Mouse (Mus musculus) erythroblast, embryonic 14.5 days (primary cell): ENCODE results near the gene Lpar5. TPM values are rescaled to one million over a fixed set of nuclear protein-coding genes. Genes with fewer than 3 reads are reported as not detected.

Experiments used
- H3K27me3 ChIP-seq: 2 replicates; pipeline ENCODE4 v1.6.1; 2012; ENCODE audit warnings: inconsistent platforms; ENCODE audit not compliant: control insufficient read depth
- H3K36me3 ChIP-seq: 2 replicates; pipeline ENCODE4 v1.6.1; 2012; ENCODE audit warnings: mild to moderate bottlenecking, inconsistent platforms; ENCODE audit not compliant: control insufficient read depth
- H3K4me1 ChIP-seq: 2 replicates; pipeline ENCODE4 v1.6.1; 2012; ENCODE audit warnings: inconsistent platforms; ENCODE audit not compliant: control insufficient read depth
- H3K4me3 ChIP-seq: replicated peaks from 2 replicates; pipeline ENCODE3; 2012; ENCODE audit warnings: moderate library complexity, mild to moderate bottlenecking, inconsistent platforms
- H3K9me3 ChIP-seq: 2 replicates; pipeline ENCODE4 v1.6.1; 2012; ENCODE audit warnings: low read length, inconsistent platforms, mixed read lengths; ENCODE audit not compliant: control insufficient read depth
- GATA1 ChIP-seq: IDR thresholded peaks from 2 replicates; pipeline ENCODE4 v1.6.1; 2012; ENCODE audit warnings: low read length, inconsistent platforms, mixed read lengths
- TAL1 ChIP-seq: IDR thresholded peaks from 3 replicates; pipeline ENCODE4 v1.6.1; 2012; ENCODE audit warnings: low read length, inconsistent platforms, mixed read lengths
- polyA plus RNA-seq: library from polyadenylated mRNA; stranded (reverse); fragments of >175 nt; gene quantifications from 2 replicates; pipeline ENCODE4 v1.2.3, GENCODE M21; 2012

Gene Lpar5
- polyA plus RNA-seq, 1 experiment, result 0.06 TPM

- peaks cover 82% of the 10 kb centered on the region for H3K4me1 ChIP-seq
- H3K9me3 ChIP-seq, result no peaks in the 10 kb centered on the region
- no peak overlapping the region for H3K4me3 ChIP-seq
- TF ChIP-seq GATA1 (no peak), TAL1 (no peak)
- no peaks in the 10 kb centered on the region for H3K27me3 ChIP-seq
- H3K36me3 ChIP-seq, result peaks cover 82% of the 10 kb centered on the region
Measured at GRCm38 (mm10) chr6:125101444-125101843, 33.7 kb downstream of the Lpar5 start.

GRCm38 (mm10) chr6:125104223-125104622 is 36.5 kb downstream of the Lpar5 start:
- Histone ChIP-seq H3K4me3 (peak overlapping the region; percentile 27), H3K4me1 (peaks cover 54% of the 10 kb centered on the region), H3K36me3 (peaks cover 94% of the 10 kb centered on the region), H3K9me3 (peaks cover 7% of the 10 kb centered on the region), H3K27me3 (no peaks in the 10 kb centered on the region)
- TF ChIP-seq TAL1 (peak; percentile 91), GATA1 (peak; percentile 81)

GRCm38 (mm10) chr6:125107705-125108104 is 40.0 kb downstream of the Lpar5 start:
- H3K27me3 ChIP-seq, result no peaks in the 10 kb centered on the region
- peaks cover 12% of the 10 kb centered on the region for H3K9me3 ChIP-seq
- H3K4me3 ChIP-seq, result no peak overlapping the region
- H3K4me1 ChIP-seq, result peaks cover 26% of the 10 kb centered on the region
- TF ChIP-seq GATA1 (no peak), TAL1 (no peak)
- H3K36me3 ChIP-seq, result peaks cover 93% of the 10 kb centered on the region

- no peak overlapping the region for H3K4me3 ChIP-seq
- H3K9me3 ChIP-seq, result peaks cover 12% of the 10 kb centered on the region
- no peak for TF ChIP-seq TAL1
- no peak for TF ChIP-seq GATA1
- H3K4me1 ChIP-seq, result peaks cover 11% of the 10 kb centered on the region
- H3K27me3 ChIP-seq, result no peaks in the 10 kb centered on the region
- peaks cover 99% of the 10 kb centered on the region for H3K36me3 ChIP-seq
Measured at GRCm38 (mm10) chr6:125109371-125109770, 41.7 kb downstream of the Lpar5 start.

- Histone ChIP-seq H3K4me3 (no peak overlapping the region), H3K36me3 (peaks cover 99% of the 10 kb centered on the region), H3K4me1 (no peaks in the 10 kb centered on the region), H3K27me3 (no peaks in the 10 kb centered on the region), H3K9me3 (peaks cover 12% of the 10 kb centered on the region)
- no peak for TF ChIP-seq GATA1
- TF ChIP-seq TAL1, result no peak
Measured at GRCm38 (mm10) chr6:125110927-125111326, 43.2 kb downstream of the Lpar5 start.

- no peak overlapping the region for H3K4me3 ChIP-seq
- H3K4me1 ChIP-seq, result no peaks in the 10 kb centered on the region
- no peaks in the 10 kb centered on the region for H3K27me3 ChIP-seq
- TF ChIP-seq TAL1, result no peak
- no peak for TF ChIP-seq GATA1
- H3K9me3 ChIP-seq, result peaks cover 6% of the 10 kb centered on the region
- H3K36me3 ChIP-seq, result peaks cover 98% of the 10 kb centered on the region
Measured at GRCm38 (mm10) chr6:125112553-125112952, 44.8 kb downstream of the Lpar5 start.

- TF ChIP-seq TAL1 (no peak), GATA1 (no peak)
- Histone ChIP-seq H3K4me1 (no peaks in the 10 kb centered on the region), H3K27me3 (no peaks in the 10 kb centered on the region), H3K4me3 (no peak overlapping the region), H3K9me3 (no peaks in the 10 kb centered on the region), H3K36me3 (peaks cover 99% of the 10 kb centered on the region)
Measured at GRCm38 (mm10) chr6:125119387-125119786, 51.7 kb downstream of the Lpar5 start.

- no peaks in the 10 kb centered on the region for H3K27me3 ChIP-seq
- H3K9me3 ChIP-seq, result no peaks in the 10 kb centered on the region
- H3K4me1 ChIP-seq, result peaks cover 23% of the 10 kb centered on the region
- no peak overlapping the region for H3K4me3 ChIP-seq
- TF ChIP-seq TAL1, result no peak
- no peak for TF ChIP-seq GATA1
- peaks cover 74% of the 10 kb centered on the region for H3K36me3 ChIP-seq
Measured at GRCm38 (mm10) chr6:125128724-125129123, 61.0 kb downstream of the Lpar5 start.

- TF ChIP-seq GATA1, result no peak
- no peak for TF ChIP-seq TAL1
- Histone ChIP-seq H3K4me1 (peaks cover 29% of the 10 kb centered on the region), H3K4me3 (no peak overlapping the region), H3K27me3 (no peaks in the 10 kb centered on the region), H3K36me3 (peaks cover 73% of the 10 kb centered on the region), H3K9me3 (no peaks in the 10 kb centered on the region)
Measured at GRCm38 (mm10) chr6:125129710-125130402, 62.1 kb downstream of the Lpar5 start.
